Mouse (Mus musculus): ENCODE results near the gene Nap1l1. TPM values are rescaled to one million over a fixed set of nuclear protein-coding genes. Genes with fewer than 3 reads are reported as not detected.
A peak's percentile ranks its signal among the peaks of the same experiment; 100 is the strongest.
"Not testable (repeated sequence)": the region's sequence is repeated elsewhere in the genome, so short reads cannot be mapped to it uniquely, and the experiment has no call there.

The Nap1l1 gene
- total RNA-seq, 2 experiments from 2014 or later = 63.3 to 82.9 TPM

GRCm38 (mm10) chr10:111476989-111477510, 4.0 kb downstream of the Nap1l1 start:
- no peak for DNase-seq

- DNase-seq = no peak
Measured at GRCm38 (mm10) chr10:111479599-111479998, 6.6 kb downstream of the Nap1l1 start.

- no peak for DNase-seq
Measured at GRCm38 (mm10) chr10:111482654-111483053, 9.6 kb downstream of the Nap1l1 start.

- DNase-seq = no peak
Measured at GRCm38 (mm10) chr10:111484079-111484478, 11.1 kb downstream of the Nap1l1 start.

GRCm38 (mm10) chr10:111488793-111489192, 15.8 kb downstream of the Nap1l1 start:
- DNase-seq = no peak

- DNase-seq = not testable (repeated sequence)
Measured at GRCm38 (mm10) chr10:111490079-111490478, 17.1 kb downstream of the Nap1l1 start.

GRCm38 (mm10) chr10:111495888-111496287, 22.9 kb downstream of the Nap1l1 start:
- DNase-seq = no peak

GRCm38 (mm10) chr10:111499892-111500291, 26.9 kb downstream of the Nap1l1 start:
- no peak for DNase-seq

- DNase-seq = peak; percentile 76
Measured at GRCm38 (mm10) chr10:111503071-111503470, 30.0 kb downstream of the Nap1l1 start.

- DNase-seq = no peak
Measured at GRCm38 (mm10) chr10:111503716-111504115, 30.7 kb downstream of the Nap1l1 start.

GRCm38 (mm10) chr10:111504606-111505005, 31.6 kb downstream of the Nap1l1 start:
- no peak for DNase-seq

GRCm38 (mm10) chr10:111505406-111505805, 32.4 kb downstream of the Nap1l1 start:
- no peak for DNase-seq

- peak; percentile 94 for DNase-seq
Measured at GRCm38 (mm10) chr10:111506101-111506925, 33.3 kb downstream of the Nap1l1 start, which contains the start of gene Phlda1. TSS of gene Phlda1 (plus strand) at chr10:111506286.

GRCm38 (mm10) chr10:111506926-111507459, 34.0 kb downstream of the Nap1l1 start:
- DNase-seq = peak; percentile 44

GRCm38 (mm10) chr10:111507460-111508211, 34.6 kb downstream of the Nap1l1 start:
- DNase-seq = peak; percentile 38

GRCm38 (mm10) chr10:111508324-111509080, 35.5 kb downstream of the Nap1l1 start:
- DNase-seq = no peak

- no peak for DNase-seq
Measured at GRCm38 (mm10) chr10:111509103-111509784, 36.2 kb downstream of the Nap1l1 start.

GRCm38 (mm10) chr10:111509981-111510380, 37.0 kb downstream of the Nap1l1 start:
- DNase-seq = no peak

GRCm38 (mm10) chr10:111510798-111511197, 37.8 kb downstream of the Nap1l1 start:
- no peak for DNase-seq

GRCm38 (mm10) chr10:111512036-111512568, 39.1 kb downstream of the Nap1l1 start:
- no peak for DNase-seq

GRCm38 (mm10) chr10:111514282-111514885, 41.4 kb downstream of the Nap1l1 start:
- DNase-seq = no peak
